Mouse (Mus musculus): ENCODE data around the gene Nanog.
"Not testable (repeated sequence)": the region's sequence is repeated elsewhere in the genome, so short reads cannot be mapped to it uniquely, and the experiment has no call there.

The Nanog gene

GRCm38 (mm10) chr6:122707036-122707800 is at the start of gene Nanog:
Nanog (plus strand) TSS chr6:122707489.
- DNase-seq = no peak

GRCm38 (mm10) chr6:122657630-122658029 is 49.7 kb upstream of the Nanog start:
- DNase-seq = no peak

- DNase-seq = peak; percentile 18
Observed at GRCm38 (mm10) chr6:122659567-122659966, 47.7 kb upstream of the Nanog start.

GRCm38 (mm10) chr6:122660601-122661379 is 46.5 kb upstream of the Nanog start:
- DNase-seq = peak; percentile 43

GRCm38 (mm10) chr6:122662551-122663264 is 44.6 kb upstream of the Nanog start:
- peak; percentile 12 for DNase-seq

- no peak for DNase-seq
Observed at GRCm38 (mm10) chr6:122663596-122664206, 43.6 kb upstream of the Nanog start.

GRCm38 (mm10) chr6:122665866-122666265 is 41.4 kb upstream of the Nanog start:
- DNase-seq = no peak

- no peak for DNase-seq
Observed at GRCm38 (mm10) chr6:122667715-122668114, 39.6 kb upstream of the Nanog start.

GRCm38 (mm10) chr6:122668823-122669222 is 38.5 kb upstream of the Nanog start:
- DNase-seq = no peak

GRCm38 (mm10) chr6:122669406-122670200 is 37.7 kb upstream of the Nanog start:
- DNase-seq = peak; percentile 94

- no peak for DNase-seq
Observed at GRCm38 (mm10) chr6:122670201-122670551, 37.1 kb upstream of the Nanog start.

- no peak for DNase-seq
Observed at GRCm38 (mm10) chr6:122670841-122671240, 36.4 kb upstream of the Nanog start.

GRCm38 (mm10) chr6:122672746-122673145 is 34.5 kb upstream of the Nanog start:
- DNase-seq = no peak

GRCm38 (mm10) chr6:122682646-122683045 is 24.6 kb upstream of the Nanog start:
- DNase-seq = no peak

GRCm38 (mm10) chr6:122686709-122687108 is 20.6 kb upstream of the Nanog start:
- DNase-seq = no peak

GRCm38 (mm10) chr6:122689411-122690055 is 17.8 kb upstream of the Nanog start:
- DNase-seq = no peak

GRCm38 (mm10) chr6:122690082-122690481 is 17.2 kb upstream of the Nanog start:
- DNase-seq = no peak

- DNase-seq = no peak
Observed at GRCm38 (mm10) chr6:122695398-122695797, 11.9 kb upstream of the Nanog start.

GRCm38 (mm10) chr6:122699628-122700027 is 7.7 kb upstream of the Nanog start:
- not testable (repeated sequence) for DNase-seq

- no peak for DNase-seq
Observed at GRCm38 (mm10) chr6:122701816-122702215, 5.5 kb upstream of the Nanog start.

GRCm38 (mm10) chr6:122702480-122703124 is 4.7 kb upstream of the Nanog start:
- peak; percentile 75 for DNase-seq

All from lung, postnatal 14 days (tissue).